Mouse (Mus musculus) cerebellum, postnatal 14 days (tissue): Measurements from ENCODE around the gene Rcn3.
"Not testable (repeated sequence)": the region's sequence is repeated elsewhere in the genome, so short reads cannot be mapped to it uniquely, and the experiment has no call there.

Experiments
- DNase-seq, 2 experiments: peaks; one replicate each; pipeline ENCODE4 v3.0.0; 2021; ENCODE audit warnings: mixed read lengths in 2 of 2

Gene Rcn3

GRCm38 (mm10) chr7:45097479-45097878 lies 5.5 kb upstream of the Rcn3 start:
- no peak for DNase-seq

DNA sequence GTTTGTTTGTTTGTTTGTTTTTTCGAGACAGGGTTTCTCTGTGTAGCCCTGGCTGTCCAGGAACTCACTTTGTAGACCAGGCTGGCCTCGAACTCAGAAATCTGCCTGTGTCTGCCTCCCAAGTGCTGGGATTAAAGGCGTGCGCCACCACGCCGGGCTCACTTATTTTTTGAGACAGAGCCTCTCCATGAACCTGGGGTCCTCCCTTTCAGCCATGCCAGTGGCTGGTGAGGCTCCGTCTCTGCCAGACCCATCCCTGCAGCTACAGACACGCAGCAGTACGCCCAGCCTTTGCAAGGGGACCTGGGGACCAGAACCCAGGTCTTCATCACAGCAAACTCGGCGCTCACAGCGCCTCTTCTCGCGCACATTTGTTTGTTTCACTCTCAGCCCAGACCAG lies 3.9 kb upstream of the Rcn3 start:
- DNase-seq: not testable (repeated sequence)

GRCm38 (mm10) chr7:45095367-45095766 lies 3.3 kb upstream of the Rcn3 start:
- DNase-seq: no peak

- DNase-seq: no peak
These were observed 2.1 kb upstream of the Rcn3 start for GRCm38 (mm10) chr7:45094121-45094520.

DNA sequence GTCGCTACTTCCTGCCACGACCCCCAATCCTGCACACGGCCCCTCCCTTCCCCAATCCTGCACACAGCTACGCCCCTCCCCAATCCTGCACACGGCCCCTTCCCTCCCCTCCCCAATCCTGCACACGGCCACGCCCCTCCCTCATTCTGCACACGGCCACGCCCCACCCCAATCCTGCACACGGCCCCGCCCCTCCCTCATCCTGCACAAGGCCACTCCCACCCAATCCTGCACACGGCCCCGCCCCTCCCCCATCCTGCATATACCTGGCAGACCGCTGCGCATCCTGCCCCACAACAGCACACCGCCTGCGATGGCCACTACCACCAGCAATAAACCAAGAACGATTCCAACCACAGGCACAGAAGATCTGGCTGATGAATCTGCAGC lies 1.5 kb upstream of the Rcn3 start:
- DNase-seq: no peak

DNA sequence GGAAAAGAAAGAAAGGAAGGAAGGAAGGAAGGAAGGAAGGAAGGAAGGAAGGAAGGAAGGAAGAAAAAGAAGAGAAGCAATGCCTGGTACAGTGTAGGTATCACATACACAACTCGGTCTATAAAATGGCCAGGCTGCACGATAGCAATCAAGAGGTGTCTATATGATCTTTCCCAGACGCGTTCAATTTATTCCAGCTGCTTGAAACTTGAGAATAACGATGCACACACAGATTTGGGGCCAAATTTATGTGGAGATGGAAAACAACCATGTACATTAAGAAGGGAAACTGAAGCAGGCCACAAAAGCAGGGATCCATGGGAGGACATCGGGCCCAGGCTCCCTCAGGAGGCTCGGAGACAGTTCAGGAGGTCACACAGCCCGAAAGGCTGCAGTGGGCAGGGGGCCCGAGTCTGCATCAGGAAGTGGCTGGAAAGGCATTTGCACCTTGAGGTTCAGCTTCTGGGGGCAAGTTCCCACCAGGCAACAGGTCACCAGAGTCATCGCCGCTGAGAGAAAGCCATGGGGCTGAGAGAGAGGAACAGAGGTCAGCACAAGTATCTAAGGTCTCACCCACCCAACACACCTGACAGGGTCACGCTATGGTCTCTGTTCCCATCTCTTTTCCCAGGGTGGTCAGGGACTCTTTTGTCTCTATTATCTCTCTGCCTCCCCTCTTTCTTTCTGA lies 951 bp upstream of the Rcn3 start:
- DNase-seq: no peak

GRCm38 (mm10) chr7:45091001-45091990 lies 725 bp downstream of the Rcn3 start:
- DNase-seq: peak in 1 of 2 experiments; percentile 43

GRCm38 (mm10) chr7:45090251-45090977 lies 1.6 kb downstream of the Rcn3 start:
- DNase-seq: no peak

- no peak for DNase-seq
These were observed 3.4 kb downstream of the Rcn3 start for GRCm38 (mm10) chr7:45088597-45088996.

- no peak for DNase-seq
These were observed 5.9 kb downstream of the Rcn3 start for GRCm38 (mm10) chr7:45086084-45086483.

DNA sequence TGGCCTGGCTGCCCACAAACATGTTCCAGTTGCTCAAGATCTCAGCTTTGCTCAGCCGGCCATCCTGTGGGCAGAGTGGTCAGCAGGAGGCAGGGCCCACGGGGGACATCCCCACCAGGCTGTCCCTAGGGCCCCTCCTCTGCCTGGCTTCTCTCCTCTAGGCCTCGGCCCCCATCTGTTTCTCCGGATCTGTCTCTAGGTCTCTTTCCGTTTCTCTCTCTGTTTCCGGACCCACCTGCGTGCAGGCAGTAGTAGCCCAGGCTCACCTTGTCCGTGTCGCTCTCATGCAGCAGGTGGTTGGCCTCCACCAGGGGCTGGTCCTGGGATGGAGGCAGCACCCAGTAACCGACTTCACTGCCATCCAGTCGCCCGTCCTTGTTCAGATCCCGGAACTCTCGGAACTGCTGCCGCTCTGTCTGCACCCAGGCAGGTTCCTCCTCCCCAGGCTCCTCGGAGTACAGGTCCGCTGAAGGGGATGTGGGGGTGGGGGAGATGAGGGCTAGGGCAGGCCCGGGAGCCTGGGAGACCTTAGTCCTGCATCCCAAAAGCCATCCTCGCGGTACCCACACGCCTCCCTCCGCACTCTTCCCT lies 8.6 kb downstream of the Rcn3 start:
- no peak for DNase-seq

GRCm38 (mm10) chr7:45082401-45083299 lies 9.4 kb downstream of the Rcn3 start:
- no peak for DNase-seq

GRCm38 (mm10) chr7:45081016-45081415 lies 11.0 kb downstream of the Rcn3 start:
- no peak for DNase-seq

DNA sequence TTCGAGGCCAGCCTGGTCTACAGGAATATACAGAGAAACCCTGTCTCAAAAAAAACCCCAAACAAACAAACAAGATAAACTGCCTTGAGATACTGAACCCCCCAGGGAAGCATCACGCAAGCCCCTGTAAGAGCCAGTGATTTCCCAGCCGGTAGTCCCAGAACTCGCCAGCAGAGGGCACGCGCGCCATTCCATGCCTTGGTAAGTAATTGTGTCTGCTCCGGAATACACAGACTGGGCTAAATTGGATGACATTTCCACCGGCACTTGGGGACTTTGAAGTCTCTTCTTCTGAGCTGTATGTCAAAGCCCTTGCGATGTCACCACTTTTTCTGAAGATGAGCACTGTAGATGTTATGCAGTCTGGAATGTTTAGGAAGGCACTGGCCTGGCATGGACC lies 12.2 kb downstream of the Rcn3 start:
- DNase-seq: peak; percentile 95 to 97

DNA sequence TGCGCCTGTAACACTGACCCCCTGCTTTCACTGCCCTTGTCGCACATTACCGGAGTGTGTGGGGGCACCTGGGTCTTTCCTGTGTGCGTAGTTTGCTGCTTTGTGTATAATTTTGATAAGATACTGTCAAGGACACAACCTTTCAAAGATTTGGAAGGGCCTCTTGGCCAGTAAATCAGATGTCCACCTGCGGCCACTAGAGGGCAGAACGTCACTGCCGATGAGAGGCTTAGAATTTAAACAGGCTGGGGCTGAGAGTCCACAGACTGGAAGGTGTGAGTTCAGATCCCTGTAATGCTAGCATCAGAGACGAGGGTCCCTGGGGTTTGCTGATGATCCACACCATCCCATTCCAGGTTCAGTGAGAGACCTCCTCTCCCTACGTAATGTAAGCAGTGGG lies 13.5 kb downstream of the Rcn3 start:
- peak; percentile 80 to 89 for DNase-seq

DNA sequence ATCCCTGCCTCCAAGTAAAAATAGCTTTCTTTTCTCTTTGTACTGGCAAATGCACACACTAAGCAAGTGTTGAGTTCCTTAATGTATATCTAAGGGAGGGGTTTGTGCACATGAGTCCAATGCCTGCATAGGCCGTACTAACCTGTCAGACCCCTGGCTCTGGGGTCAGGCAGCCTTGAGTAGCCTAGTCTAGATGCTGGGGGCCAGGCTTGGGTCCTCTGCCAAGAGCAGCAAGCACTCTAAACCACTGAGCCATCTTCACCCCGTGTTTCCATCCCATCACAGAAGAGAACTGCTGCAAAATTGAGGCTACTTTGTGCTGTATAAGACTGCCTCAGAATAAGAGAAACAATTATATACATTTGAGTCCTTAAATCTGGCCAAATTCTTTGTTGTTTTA lies 14.2 kb downstream of the Rcn3 start:
- DNase-seq: no peak

DNA sequence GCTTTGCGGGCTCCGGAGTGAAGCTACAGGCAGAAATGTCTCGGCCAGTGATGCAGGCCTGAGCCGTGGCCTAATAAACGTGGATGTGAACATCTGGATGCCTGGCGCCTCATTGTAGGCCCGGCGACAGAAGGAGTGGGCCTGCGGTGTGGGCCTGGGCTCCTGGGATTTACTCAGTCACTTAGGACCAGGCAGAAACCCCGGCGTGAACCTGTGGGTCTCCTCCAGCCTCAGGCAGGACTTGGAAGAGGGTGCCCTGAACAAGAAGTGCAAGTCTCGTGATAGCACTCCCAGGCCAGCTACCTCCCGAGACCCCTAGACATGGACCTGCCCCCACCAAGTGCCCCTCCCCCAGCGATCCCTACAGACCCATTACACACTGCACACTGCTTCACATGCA lies 14.7 kb downstream of the Rcn3 start:
- no peak for DNase-seq

DNA sequence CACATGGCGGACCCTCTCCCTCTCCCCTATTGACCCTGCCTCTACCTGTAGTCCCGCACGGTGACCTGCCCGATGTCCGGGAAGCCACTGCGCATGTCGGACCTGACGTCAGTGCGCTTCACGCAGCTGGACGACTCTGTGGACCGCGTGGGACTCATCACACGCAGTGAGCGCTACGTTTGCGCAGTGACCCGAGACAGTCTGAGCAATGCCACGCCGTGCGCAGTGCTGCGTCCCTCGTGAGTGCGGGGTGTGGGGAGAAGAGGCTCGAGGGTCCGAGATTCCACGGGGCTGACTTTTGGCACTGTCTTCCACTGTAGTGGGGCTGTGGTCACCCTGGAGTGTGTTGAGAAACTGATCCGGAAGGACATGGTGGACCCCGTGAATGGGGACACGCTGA lies 15.5 kb downstream of the Rcn3 start:
- DNase-seq: no peak

DNA sequence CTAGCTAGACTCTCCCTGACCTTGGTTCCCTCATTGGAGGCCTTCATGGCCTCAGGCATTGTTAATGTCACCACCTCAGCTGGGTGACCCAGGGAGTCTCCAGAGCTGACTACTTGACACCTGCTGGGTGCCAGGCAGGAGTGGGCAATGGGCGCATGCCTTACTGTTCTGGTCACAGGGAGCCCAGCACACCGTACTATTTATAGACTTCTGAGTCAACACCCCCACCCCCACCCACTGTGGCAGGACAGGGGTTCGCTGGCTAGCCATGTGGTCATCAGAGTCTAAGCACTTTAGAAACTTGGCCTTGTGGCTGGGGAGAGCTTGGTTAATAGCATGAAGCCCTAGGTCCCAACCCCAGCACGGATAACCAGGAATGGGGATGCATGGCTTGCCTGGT lies 16.6 kb downstream of the Rcn3 start:
- DNase-seq: no peak

DNA sequence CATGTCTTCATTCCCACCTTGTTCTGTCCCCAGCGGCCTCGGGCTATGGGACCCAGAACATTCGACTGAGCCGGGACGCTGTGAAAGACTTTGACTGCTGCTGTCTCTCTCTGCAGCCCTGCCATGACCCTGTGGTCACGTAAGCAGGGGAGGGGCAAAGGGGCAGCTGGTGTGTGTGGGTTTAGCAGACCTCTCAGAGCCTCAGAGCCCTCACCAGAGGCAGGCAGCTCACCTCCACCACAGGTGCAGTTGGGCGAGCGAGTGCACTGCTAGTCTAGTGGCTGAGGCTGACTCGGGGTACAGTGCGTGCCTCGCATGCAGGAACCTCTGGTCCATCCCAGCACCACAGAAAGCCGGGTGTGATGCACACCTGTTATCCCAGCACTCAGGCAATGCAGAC lies 18.1 kb downstream of the Rcn3 start:
- no peak for DNase-seq

- DNase-seq: no peak
These were observed 18.8 kb downstream of the Rcn3 start for GRCm38 (mm10) chr7:45073171-45073707.

DNA sequence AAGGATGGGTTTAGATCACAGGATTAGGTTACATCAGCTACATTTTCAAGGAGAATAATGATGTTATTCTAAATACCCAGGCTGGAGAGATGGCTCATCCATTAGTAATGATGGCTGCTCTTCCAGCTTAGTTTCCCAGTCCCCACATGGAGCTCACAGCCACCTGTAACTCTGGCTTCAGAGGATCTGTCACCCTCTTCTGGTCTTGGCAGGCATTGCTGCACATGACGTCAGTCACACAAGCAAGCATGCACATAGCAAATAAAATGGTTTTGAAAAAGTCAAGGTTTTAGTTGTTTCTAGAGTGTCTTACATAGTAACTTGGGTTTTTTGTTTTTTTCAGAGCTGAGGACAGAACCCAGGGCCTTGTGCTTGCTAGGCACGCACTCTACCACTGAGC lies 19.8 kb downstream of the Rcn3 start:
- peak in 1 of 2 experiments; percentile 54 for DNase-seq
